Mouse (Mus musculus): ENCODE measurements at regions not wholly inside any gene's neighbourhood (a gene's known extent, or its start where the extent isn't known, plus 50 kb on each side); places are given as distances from the start of the nearest gene placed in this dataset.

DNA sequence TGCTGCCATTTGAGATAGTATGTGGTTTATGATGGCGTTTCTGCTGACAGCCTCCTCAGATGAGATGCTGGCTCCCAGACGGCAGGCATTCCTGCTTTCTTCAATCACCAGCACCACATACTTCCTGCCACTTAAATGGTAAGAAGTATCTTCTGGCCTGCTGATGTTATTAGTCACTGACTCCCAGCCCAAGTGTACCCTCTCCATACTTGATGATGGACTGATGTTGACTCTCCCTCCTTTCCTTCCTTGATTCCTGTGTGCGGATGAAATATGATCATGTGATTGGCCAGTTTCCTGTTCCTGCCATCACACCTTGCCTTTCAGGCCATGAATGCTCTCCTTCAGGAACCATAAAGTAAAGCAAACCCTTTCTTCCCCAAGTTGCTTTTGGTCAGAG lies 50.8 kb upstream of the Rpl10-ps3 start:
- DNase-seq (ENCODE audit: low spot score in 2 of 2), result no peak

DNA sequence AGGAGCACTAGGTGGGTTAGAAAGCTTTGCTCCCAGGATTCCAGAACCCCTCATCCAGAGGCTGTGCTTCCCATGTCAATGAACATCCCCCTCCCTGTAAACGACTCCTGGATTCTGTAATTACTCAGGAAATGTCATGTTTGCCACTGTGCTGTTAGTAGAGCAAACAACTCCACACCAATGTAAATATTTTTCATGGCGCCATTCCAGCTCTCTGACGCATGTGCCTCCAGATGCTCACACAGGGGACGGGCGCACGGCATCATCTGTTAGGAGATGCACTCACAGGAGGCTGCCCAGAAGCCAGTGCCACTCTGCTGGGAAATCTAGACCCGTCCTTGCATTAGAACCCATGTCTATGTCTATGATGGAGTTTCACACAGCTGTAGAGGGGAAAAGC lies 51.3 kb upstream of the Rpl10-ps3 start:
- DNase-seq (ENCODE audit: low spot score in 2 of 2), result peak; percentile 5 to 10

DNA sequence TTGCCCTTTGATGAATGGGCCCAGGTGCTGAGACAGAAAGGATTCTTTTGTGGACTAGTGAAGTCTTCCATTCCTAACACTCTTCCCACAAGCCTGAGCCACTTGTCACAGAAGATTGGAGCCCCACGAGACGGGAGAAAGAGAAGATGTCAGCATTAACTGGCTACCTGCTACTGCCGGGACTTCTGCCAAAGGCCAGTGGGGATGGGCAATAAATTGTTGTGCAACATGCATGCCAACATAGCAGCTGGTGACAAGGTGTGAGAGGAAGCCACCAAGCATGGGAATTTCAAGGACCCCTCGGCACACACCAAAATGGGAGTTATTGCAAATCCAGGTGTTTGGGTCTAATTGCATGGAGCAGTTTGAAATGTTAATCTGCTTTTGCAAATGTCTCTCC lies 63.6 kb upstream of the Rpl10-ps3 start:
- DNase-seq (ENCODE audit: low spot score in 2 of 2), result no peak

DNA sequence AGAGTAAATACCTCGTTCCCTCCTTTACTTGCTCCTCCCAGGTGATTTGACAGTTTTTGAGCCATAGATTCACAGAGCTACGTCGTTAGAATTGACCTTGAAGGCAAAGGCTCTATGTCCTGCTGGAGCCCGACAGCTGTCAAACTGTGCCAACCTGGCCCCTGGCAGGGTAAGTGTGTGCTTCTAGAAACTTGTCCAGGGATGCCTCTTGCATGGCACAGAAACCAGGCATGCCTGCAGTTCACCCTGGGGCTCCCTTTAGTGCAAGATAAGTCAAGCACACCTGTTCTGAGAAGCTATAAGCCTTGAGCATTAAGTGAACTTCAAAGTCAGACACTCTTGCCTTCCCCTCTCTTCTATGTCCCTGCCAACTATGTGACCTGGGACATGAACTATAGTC lies 64.1 kb upstream of the Rpl10-ps3 start:
- DNase-seq (ENCODE audit: low spot score in 2 of 2), result no peak

DNA sequence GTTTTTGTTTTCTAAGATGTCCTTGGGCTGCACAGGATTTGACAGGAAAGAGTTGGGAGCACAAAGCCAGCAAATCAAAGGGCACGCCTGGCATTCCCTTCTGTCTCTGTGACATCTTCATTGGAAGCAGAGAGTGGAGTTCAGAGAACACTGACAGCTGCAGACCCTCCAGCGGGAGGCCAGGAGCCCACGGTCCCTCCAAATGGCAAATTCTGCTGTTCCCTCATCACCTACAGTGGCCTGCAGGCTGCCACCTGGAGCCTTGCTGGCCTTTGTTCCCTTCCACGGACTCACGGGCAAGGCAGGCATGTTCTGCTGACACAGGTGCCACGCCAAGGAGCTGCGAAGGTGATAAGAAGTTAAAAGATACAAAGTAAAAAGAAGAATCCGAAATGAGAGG lies 68.2 kb upstream of the Rpl10-ps3 start:
- DNase-seq (ENCODE audit: low spot score in 2 of 2), result no peak

DNA sequence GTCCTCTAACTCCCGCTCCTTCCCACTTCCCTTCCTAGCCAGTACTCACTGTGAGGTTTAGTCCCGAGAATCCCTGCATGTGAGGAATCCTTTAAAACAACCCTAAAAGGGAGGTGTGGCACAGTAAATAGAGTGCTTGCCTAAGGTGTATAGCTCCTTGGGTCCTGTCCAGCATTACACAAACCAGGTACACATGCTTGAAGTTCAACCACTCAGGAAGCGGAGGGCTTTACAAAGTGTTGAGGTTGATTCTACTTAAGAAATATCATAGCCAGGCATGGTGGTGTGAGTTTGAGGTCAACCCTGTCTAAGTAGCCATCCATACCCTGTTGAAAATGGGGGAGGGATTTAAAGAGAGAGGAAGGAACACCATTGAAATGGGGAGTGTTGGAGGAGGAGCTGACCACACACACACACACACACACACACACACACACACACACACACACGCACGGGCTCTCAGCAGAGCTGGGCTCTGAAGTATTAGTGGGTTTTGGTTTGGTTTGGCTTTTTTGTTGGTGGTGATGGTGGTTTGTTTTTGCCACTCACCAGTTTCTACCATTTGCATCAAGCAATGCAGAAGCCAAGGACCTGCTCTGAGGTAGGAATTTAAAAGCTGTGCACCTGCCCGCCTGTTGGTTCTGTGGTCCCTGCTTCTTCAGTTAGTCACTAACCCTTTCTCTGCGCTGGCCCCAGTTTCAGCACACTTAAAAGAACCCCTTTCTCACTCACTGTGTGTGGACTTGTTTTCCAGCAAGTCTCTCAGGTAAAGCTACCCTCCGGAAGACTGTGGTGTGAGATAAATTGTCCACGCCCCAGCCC lies 69.0 kb upstream of the Rpl10-ps3 start:
- no peak for DNase-seq (ENCODE audit: low spot score in 2 of 2)

DNA sequence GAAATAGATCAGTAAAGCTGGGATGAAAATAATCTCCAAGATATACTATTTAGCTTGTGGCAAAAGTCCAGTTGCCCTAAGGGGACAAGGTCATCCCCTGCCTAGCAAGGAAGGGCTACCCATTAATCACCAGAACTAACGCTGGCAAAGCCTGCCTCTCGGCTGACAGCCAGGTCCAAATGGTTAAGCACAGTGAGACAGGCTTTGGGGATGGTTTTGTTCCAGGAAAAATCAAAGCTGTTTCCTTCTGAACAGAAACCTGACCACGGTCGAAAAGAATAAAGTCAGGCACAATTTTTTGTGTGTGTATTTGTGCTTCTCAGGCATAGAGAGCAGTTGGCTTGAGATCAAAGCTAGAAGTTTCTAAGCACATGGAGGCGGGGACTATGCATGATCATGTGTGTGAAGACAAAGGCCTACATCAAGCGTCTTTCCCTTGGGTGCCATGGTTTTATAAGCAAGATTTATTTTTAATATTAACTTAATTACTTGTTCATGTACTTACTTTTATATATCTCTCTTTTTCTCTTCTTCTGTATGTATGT lies 70.1 kb upstream of the Rpl10-ps3 start:
- no peak for DNase-seq (ENCODE audit: low spot score in 2 of 2)

DNA sequence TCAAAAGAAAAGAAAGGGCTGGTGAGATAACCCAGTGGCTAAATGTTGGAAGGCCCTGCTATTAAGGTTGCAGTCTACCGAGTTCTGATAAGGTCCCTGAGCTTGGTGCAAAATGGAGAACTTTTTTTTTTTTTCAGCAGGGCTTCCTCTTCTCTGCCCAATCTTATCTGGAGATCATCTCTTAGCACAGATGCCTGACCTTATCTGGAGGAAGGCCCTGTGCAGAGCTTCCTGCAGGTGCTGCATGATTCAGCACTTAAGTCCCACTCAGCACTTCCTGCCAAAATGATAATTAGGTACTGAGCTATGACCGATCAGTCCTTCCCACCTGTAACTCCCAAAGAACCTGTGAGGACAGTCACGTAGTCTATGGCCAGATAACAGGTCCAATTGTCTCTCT lies 71.9 kb upstream of the Rpl10-ps3 start:
- DNase-seq (ENCODE audit: low spot score in 2 of 2), result no peak

DNA sequence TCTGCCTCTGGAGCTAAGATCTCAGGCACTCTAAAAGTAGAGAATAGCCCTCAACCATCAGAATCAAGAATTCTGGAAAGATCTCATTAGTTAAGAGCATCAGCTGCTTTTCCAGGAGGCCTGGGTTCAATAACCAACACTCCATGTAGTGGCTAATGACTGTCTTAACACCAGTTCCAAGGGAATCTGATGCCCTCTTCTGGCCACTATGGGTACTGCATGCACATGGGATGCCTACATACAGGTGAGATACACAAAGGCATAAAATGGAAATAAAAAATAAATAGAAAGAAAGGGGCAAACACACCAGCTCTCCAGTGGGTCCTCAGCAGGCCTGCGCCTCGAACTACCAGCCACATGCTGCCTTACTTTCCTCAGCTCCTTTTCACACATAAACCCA lies 73.3 kb upstream of the Plet1 start:
- no peak for DNase-seq (ENCODE audit: low spot score in 2 of 2)

DNA sequence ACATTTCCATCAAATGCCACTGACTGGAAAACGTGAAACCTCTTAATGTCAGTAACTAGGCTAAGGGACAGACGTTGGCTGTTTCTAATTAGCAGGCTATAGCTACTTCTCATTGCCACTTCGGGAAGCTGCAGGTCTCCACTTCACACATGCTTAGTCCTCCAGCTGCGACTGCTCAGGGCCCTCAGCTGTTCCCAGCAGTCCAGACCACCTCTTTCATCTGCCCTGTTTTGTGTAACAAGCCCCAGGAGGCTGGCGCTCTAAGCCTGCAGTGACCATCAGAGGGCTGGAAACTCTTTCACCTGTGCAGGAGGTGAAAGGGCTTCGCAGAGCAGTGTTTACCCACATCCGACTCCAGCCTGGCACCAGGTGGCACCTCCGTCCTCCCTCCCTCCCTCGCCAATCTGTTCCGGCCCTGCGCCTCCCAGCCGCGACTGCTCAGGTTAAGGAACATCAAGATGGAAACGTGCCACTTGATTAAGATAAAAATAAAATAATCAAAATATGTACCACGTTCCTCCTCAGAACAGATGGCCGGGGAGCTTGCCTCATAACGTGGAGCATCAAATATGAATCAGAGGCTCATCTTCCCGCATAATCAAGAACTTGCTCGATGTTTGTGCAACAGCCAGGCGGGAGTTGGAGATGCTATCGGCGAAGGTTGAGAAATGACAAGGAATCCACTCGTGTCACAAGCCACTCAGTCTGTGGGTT lies 72.6 kb upstream of the Plet1 start:
- DNase-seq (ENCODE audit: low spot score in 2 of 2), result no peak

DNA sequence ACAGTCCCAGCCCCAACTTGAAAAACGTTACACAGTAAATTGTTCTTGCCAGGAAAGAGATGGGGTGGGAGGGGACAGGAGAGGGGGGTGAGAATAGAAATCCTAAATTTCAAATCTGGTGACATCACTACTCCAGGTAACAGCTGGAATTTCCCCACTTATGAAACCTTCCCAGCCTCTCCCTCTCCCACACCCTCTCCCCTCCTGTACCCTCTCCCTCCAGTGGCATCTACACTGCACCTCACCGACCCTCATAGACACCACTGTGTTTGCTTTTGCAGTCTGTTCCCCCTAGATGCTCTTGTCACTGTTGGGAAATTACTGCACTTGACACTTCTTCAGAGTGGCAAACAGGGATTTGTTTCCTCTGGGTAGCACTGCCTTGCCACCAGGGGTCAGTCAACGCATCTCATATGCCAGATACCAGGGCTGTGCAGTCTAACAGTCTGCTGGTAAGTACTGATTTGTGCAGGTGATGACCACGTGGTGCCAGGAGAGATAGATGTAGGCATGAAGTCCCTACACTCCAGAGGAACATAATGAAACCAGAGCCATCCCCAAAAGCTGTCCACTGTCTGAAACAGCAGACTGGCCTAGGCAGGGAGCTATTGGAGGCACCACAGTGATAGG lies 68.3 kb upstream of the Plet1 start:
- DNase-seq (ENCODE audit: low spot score in 2 of 2), result no peak

DNA sequence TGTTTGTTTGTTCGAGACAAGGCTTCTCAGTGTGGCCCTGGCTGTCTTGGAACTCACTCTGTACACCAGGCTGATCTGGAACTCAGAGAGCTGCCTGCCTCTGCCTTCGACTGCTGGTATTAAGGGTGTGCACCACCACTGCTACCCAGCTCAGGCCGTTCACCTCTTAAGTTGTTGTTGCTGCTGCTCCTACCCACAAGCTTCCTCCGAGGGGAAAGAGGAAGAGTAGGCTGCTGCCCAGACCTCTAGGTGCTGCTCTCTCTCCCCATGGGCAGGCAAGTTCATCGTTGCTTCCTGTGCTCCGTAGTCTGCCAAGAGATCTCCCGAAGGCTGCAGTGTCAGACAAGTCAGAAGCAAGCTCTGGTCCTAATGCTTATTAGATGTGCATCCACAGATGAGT lies 64.2 kb upstream of the Plet1 start:
- no peak for DNase-seq (ENCODE audit: low spot score in 2 of 2)

DNA sequence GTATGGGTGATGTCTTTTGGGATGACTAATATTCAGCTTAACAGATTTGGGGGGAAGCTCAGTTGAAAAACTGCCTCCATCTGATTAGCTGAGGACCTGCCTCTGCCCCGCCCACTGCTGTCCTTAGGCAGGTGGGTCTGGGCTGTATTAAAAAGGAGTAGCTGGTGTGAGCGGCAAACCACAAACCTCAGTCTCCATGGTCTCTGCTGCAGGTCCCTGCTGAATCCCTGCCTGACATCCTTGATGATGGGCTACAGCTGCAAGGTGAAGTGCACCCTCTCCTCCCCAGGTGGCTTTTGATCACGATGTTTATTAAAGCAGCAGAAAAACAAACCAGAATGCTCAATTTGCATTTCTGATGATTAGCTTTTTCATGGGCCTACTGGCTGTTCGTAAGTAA lies 60.8 kb upstream of the Plet1 start:
- DNase-seq (ENCODE audit: low spot score in 2 of 2), result no peak

DNA sequence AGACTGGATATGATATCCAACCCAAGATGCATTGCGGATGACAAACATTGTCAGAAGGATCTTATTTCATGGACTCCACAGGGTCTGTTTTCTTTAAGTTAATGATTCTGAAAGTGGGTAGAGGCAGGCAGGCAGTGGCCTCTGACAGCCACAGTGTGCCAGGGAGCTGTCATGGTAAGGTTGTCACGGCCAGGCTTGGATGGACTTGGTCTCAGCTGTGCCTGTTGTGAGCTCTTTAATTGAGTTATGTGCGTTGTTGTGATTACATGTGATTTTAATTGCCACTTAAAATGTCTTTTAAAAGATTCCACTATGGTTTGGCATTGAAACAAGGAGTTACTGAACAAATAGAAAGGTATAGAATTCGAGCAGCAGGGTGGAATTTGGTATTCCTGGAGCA lies 60.3 kb upstream of the Plet1 start:
- DNase-seq (ENCODE audit: low spot score in 2 of 2), result no peak

DNA sequence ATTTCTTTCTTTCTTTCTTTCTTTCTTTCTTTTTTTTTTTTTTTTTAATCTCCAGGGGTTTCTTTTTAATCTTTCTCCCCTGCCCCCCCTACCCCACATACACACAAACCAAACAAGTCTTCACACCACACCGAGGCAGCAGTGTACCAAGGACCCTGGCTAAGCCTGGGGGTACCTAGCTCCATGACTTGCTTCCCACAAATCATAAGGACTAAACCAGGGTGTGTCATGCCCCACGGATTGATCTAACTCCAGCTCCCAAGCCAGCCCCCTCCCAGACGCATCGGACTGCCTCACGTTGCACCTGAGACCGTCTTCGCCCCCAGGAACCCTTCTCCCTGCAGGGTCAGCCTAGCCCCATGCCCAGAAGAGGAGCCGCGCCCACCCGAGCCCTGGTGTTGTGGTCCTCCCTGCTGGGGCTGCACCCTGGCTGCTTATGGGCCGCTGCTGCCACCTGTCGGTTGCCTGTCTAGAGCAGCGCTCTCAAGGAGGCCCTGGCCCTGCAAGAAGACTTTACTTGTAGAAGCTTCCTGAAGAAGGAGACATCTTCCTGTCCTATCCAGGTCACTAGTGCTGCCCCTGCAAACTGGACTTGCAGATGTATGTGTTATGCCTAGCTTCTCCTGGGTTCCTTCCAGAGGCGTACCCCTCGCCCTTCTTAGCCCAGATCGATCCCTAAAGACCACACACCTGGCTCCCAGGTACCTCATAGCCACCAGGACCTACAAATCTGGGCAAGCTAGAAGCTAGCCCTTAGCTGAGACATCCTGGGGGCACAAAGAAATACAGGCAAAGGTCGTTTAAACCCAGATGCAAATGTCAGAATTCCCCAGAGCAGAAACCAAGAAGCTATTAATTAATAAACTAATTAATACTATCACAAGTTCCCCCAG lies 56.2 kb upstream of the Plet1 start:
- DNase-seq (ENCODE audit: low spot score in 2 of 2), result peak; percentile 19 to 76

DNA sequence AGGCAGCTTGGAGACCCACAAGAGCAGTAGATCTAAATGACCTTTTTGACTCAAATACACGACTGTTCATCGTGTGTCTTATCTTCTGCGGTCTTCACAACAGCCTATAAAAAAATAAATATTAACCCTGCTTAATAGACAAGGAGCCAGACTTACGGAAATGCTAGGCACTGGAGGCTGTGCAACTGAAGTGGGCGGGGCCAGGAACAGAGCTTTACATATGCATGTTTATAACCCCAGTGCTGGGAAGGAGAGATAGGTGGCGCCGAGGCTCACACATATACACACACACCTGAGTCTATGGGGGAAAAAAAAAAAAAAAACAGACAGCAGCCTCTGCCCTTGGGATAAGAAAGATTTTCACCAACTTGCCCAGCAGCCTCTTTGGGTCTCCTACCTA lies 55.6 kb upstream of the Plet1 start:
- DNase-seq (ENCODE audit: low spot score in 2 of 2), result no peak

DNA sequence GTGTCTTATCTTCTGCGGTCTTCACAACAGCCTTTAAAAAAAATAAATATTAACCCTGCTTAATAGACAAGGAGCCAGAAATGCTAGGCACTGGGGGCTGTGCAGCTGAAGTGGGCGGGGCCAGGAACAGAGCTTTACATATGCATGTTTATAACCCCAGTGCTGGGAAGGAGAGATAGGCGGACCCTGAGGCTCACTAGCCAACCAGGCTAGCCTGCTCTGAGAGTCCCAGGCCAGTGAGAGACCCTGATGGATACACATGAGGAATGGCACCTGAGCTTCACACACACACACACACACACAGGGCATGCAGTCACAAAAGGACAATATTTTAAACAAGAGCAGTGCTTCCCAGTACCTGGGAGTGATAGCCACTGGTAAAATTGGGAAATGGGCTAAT lies 54.1 kb upstream of the Plet1 start:
- no peak for DNase-seq (ENCODE audit: low spot score in 2 of 2)

DNA sequence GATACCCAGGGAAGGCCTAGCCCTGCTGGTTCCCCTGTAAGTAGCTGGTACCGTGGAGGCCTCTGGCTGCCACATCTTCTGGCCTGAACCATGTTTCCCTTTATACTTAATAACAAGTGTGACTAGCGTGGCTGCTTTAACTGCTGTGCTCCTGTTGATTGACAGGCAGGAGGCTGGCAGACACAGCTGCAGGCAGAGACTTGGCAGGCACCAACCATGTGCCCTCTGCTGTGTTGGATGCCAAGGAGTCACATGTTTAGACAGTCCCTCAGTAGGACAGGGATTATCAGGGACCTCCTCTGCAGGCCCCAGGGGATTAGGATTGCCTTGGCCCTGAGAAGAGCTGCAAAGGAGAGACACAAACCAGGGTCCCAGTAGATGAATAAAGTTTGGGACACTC lies 53.6 kb upstream of the Plet1 start:
- DNase-seq (ENCODE audit: low spot score in 2 of 2), result no peak

DNA sequence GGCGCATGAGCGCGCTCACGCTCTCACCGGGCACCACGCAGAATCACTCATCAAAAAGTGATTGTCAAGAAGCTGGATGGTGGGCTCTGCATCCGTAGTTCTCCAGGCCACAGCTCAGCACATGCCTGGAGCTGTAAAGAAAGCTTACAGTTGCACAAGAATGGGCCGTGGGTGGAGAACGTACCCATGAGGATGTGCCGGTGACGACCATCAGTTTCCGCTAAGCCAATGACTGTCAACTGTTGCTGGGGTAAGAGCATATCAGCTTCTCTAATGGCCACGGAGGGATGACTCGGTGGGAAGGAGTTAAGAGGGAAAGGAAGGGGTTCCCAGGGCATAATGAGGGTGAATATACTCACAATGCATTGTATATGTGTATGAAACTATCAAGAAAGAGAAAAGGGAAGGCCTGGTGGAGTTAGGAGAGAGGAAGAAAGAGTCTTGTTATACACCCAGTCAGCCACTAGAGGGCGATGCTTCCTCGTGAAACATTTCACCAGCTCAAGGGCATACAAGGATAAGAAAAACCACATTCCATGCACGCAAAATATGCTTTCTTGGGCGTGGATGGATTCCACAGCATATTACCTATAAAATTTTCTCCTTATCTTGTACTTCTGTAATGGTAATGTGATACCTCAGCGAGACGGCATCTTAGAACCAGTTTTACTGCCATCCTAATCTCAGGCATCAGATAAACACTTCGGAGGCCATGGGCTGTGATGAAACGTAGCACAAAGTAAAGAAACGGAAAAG lies 50.4 kb upstream of the Plet1 start:
- peak; percentile 31 to 58 for DNase-seq (ENCODE audit: low spot score in 2 of 2)

Measured in urinary bladder, adult 18-20 months (tissue).